Mouse (Mus musculus): Measurements from ENCODE around the gene 4930558C23Rik. TPM values are rescaled to one million over a fixed set of nuclear protein-coding genes. Genes with fewer than 3 reads are reported as not detected.

4930558C23Rik gene
- polyA plus RNA-seq, 1 experiment, result 0.84 TPM

- Histone ChIP-seq H3K4me3 (ENCODE audit: low read depth, low read length) (no peak overlapping the region), H3K27me3 (ENCODE audit: control insufficient read depth, insufficient read depth, low read length, poor library complexity, severe bottlenecking) (no peaks in the 10 kb centered on the region), H3K9me3 (replicated peaks; ENCODE audit: control insufficient read depth, insufficient read depth, low read length, poor library complexity, severe bottlenecking) (peaks cover 65% of the 10 kb centered on the region), H3K36me3 (ENCODE audit: control insufficient read depth, insufficient read depth, low read length, poor library complexity, severe bottlenecking) (no peaks in the 10 kb centered on the region; the same call in 1 of the 2 replicates), H3K27ac (ENCODE audit: insufficient read depth, low read length) (no peak overlapping the region), H3K9ac (ENCODE audit: low read depth, poor library complexity, severe bottlenecking) (no peak overlapping the region), H3K4me1 (ENCODE audit: control insufficient read depth, insufficient read depth, low read length) (no peaks in the 10 kb centered on the region)
- TF ChIP-seq CTCF (IDR thresholded peaks at IDR 0.05; ENCODE audit: low read depth, low read length) (no peak), POLR2A (IDR thresholded peaks at IDR 0.05; ENCODE audit: insufficient read depth, low read length) (no peak), EP300 (IDR thresholded peaks at IDR 0.05; ENCODE audit: insufficient read depth, low read depth, low read length) (no peak)
Observed at GRCm38 (mm10) chr3:95417866-95418265, 15.2 kb upstream of the 4930558C23Rik start.

- H3K27ac ChIP-seq (ENCODE audit: insufficient read depth, low read length), result no peak overlapping the region
- TF ChIP-seq EP300 (IDR thresholded peaks at IDR 0.05; ENCODE audit: insufficient read depth, low read depth, low read length), result no peak
- TF ChIP-seq POLR2A (IDR thresholded peaks at IDR 0.05; ENCODE audit: insufficient read depth, low read length), result no peak
- TF ChIP-seq CTCF (IDR thresholded peaks at IDR 0.05; ENCODE audit: low read depth, low read length), result no peak
- no peak overlapping the region for H3K9ac ChIP-seq (ENCODE audit: low read depth, poor library complexity, severe bottlenecking)
- no peaks in the 10 kb centered on the region for H3K4me1 ChIP-seq (ENCODE audit: control insufficient read depth, insufficient read depth, low read length)
- no peaks in the 10 kb centered on the region for H3K27me3 ChIP-seq (ENCODE audit: control insufficient read depth, insufficient read depth, low read length, poor library complexity, severe bottlenecking)
- H3K9me3 ChIP-seq (replicated peaks; ENCODE audit: control insufficient read depth, insufficient read depth, low read length, poor library complexity, severe bottlenecking), result peaks cover 13% of the 10 kb centered on the region
- H3K4me3 ChIP-seq (ENCODE audit: low read depth, low read length), result no peak overlapping the region
- no peaks in the 10 kb centered on the region for H3K36me3 ChIP-seq (ENCODE audit: control insufficient read depth, insufficient read depth, low read length, poor library complexity, severe bottlenecking)
Observed at GRCm38 (mm10) chr3:95412268-95412667, 9.6 kb upstream of the 4930558C23Rik start.

- H3K9ac ChIP-seq (ENCODE audit: low read depth, poor library complexity, severe bottlenecking), result no peak overlapping the region
- H3K36me3 ChIP-seq (ENCODE audit: control insufficient read depth, insufficient read depth, low read length, poor library complexity, severe bottlenecking), result no peaks in the 10 kb centered on the region
- peaks cover 4% of the 10 kb centered on the region for H3K4me1 ChIP-seq (ENCODE audit: control insufficient read depth, insufficient read depth, low read length)
- TF ChIP-seq POLR2A (IDR thresholded peaks at IDR 0.05; ENCODE audit: insufficient read depth, low read length), result no peak
- TF ChIP-seq EP300 (IDR thresholded peaks at IDR 0.05; ENCODE audit: insufficient read depth, low read depth, low read length), result no peak
- no peak for TF ChIP-seq CTCF (IDR thresholded peaks at IDR 0.05; ENCODE audit: low read depth, low read length)
- H3K27ac ChIP-seq (ENCODE audit: insufficient read depth, low read length), result no peak overlapping the region
- H3K4me3 ChIP-seq (ENCODE audit: low read depth, low read length), result no peak overlapping the region
- H3K27me3 ChIP-seq (ENCODE audit: control insufficient read depth, insufficient read depth, low read length, poor library complexity, severe bottlenecking), result no peaks in the 10 kb centered on the region
- H3K9me3 ChIP-seq (replicated peaks; ENCODE audit: control insufficient read depth, insufficient read depth, low read length, poor library complexity, severe bottlenecking), result no peaks in the 10 kb centered on the region; the same call in 1 of the 2 replicates
Observed at GRCm38 (mm10) chr3:95408852-95409251, 6.2 kb upstream of the 4930558C23Rik start.

DNA sequence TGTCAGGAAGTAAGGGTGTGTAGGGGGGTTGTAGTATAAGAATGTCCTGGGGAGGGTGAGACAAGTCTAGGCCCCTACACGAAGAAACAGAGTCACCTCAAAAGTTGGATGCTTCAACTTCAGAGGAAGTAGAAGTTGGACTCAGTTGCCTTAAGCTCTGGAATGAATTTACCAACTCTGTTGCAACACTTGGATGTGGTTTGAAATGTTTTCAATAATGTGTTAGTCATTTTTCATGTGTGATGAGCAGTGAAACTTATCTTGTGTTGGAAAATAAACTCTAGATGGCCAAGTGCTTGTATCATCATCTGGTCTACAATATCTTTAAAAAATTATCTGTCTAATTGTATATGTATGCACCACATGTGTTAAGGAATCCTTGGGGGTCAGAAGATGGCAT lies 5.1 kb upstream of the 4930558C23Rik start:
- Histone ChIP-seq H3K4me1 (ENCODE audit: control insufficient read depth, insufficient read depth, low read length) (peaks cover 4% of the 10 kb centered on the region), H3K4me3 (ENCODE audit: low read depth, low read length) (no peak overlapping the region)

GRCm38 (mm10) chr3:95394385-95394784 lies 8.3 kb downstream of the 4930558C23Rik start:
- Histone ChIP-seq H3K9ac (ENCODE audit: low read depth, poor library complexity, severe bottlenecking) (no peak overlapping the region), H3K36me3 (ENCODE audit: control insufficient read depth, insufficient read depth, low read length, poor library complexity, severe bottlenecking) (no peaks in the 10 kb centered on the region), H3K9me3 (replicated peaks; ENCODE audit: control insufficient read depth, insufficient read depth, low read length, poor library complexity, severe bottlenecking) (peaks cover 8% of the 10 kb centered on the region), H3K27me3 (ENCODE audit: control insufficient read depth, insufficient read depth, low read length, poor library complexity, severe bottlenecking) (no peaks in the 10 kb centered on the region; the same call in 1 of the 2 replicates), H3K27ac (ENCODE audit: insufficient read depth, low read length) (no peak overlapping the region), H3K4me1 (ENCODE audit: control insufficient read depth, insufficient read depth, low read length) (no peaks in the 10 kb centered on the region), H3K4me3 (ENCODE audit: low read depth, low read length) (no peak overlapping the region)
- TF ChIP-seq CTCF (IDR thresholded peaks at IDR 0.05; ENCODE audit: low read depth, low read length), result no peak
- TF ChIP-seq POLR2A (IDR thresholded peaks at IDR 0.05; ENCODE audit: insufficient read depth, low read length), result no peak
- no peak for TF ChIP-seq EP300 (IDR thresholded peaks at IDR 0.05; ENCODE audit: insufficient read depth, low read depth, low read length)

More for the DNA sequence above, 5.1 kb upstream of the 4930558C23Rik start:
- H3K27me3 ChIP-seq (ENCODE audit: control insufficient read depth, insufficient read depth, low read length, poor library complexity, severe bottlenecking), result no peaks in the 10 kb centered on the region
- TF ChIP-seq EP300 (IDR thresholded peaks at IDR 0.05; ENCODE audit: insufficient read depth, low read depth, low read length), result no peak
- no peak for TF ChIP-seq CTCF (IDR thresholded peaks at IDR 0.05; ENCODE audit: low read depth, low read length)
- no peak for TF ChIP-seq POLR2A (IDR thresholded peaks at IDR 0.05; ENCODE audit: insufficient read depth, low read length)
- no peaks in the 10 kb centered on the region; the same call in 1 of the 2 replicates for H3K9me3 ChIP-seq (replicated peaks; ENCODE audit: control insufficient read depth, insufficient read depth, low read length, poor library complexity, severe bottlenecking)
- H3K27ac ChIP-seq (ENCODE audit: insufficient read depth, low read length), result no peak overlapping the region
- H3K9ac ChIP-seq (ENCODE audit: low read depth, poor library complexity, severe bottlenecking), result no peak overlapping the region
- no peaks in the 10 kb centered on the region for H3K36me3 ChIP-seq (ENCODE audit: control insufficient read depth, insufficient read depth, low read length, poor library complexity, severe bottlenecking)

- Histone ChIP-seq H3K9ac (ENCODE audit: low read depth, poor library complexity, severe bottlenecking) (no peak overlapping the region), H3K4me3 (ENCODE audit: low read depth, low read length) (no peak overlapping the region), H3K4me1 (ENCODE audit: control insufficient read depth, insufficient read depth, low read length) (no peaks in the 10 kb centered on the region), H3K27me3 (ENCODE audit: control insufficient read depth, insufficient read depth, low read length, poor library complexity, severe bottlenecking) (no peaks in the 10 kb centered on the region), H3K27ac (ENCODE audit: insufficient read depth, low read length) (no peak overlapping the region), H3K9me3 (replicated peaks; ENCODE audit: control insufficient read depth, insufficient read depth, low read length, poor library complexity, severe bottlenecking) (peaks cover 5% of the 10 kb centered on the region; the same call in 1 of the 2 replicates), H3K36me3 (ENCODE audit: control insufficient read depth, insufficient read depth, low read length, poor library complexity, severe bottlenecking) (no peaks in the 10 kb centered on the region)
- no peak for TF ChIP-seq POLR2A (IDR thresholded peaks at IDR 0.05; ENCODE audit: insufficient read depth, low read length)
- TF ChIP-seq EP300 (IDR thresholded peaks at IDR 0.05; ENCODE audit: insufficient read depth, low read depth, low read length), result no peak
- no peak for TF ChIP-seq CTCF (IDR thresholded peaks at IDR 0.05; ENCODE audit: low read depth, low read length)
Observed at GRCm38 (mm10) chr3:95385401-95386075, 17.1 kb downstream of the 4930558C23Rik start.
